Mouse (Mus musculus): ENCODE measurements around the gene Plagl2. TPM values are rescaled to one million over a fixed set of nuclear protein-coding genes. Genes with fewer than 3 reads are reported as not detected.

Gene Plagl2
- polyA plus RNA-seq, 1 experiment from 2014 or later = 29.0 TPM

DNA sequence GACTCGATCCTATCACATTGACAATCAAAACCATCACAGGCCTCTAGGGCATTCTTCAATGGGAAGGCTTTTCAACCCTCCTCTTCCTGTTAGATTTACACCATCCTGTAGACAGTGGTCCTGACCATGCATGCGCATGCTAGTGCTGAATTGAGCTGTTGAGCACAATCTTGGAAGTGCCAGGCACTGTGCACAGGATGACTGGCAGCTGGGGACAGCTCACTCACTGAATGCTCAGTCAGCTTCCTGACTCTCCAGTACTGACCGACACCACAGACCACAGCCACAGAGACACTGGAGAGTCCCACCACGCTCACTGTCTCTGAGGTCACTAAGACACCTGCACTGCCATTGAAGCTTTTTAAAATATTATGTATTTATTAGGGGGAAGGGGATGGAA lies 25.8 kb downstream of the Plagl2 start:
- H3K36me3 ChIP-seq (ENCODE audit: control insufficient read depth, insufficient read depth, low read length) = no peaks in the 10 kb centered on the region
- no peak overlapping the region for H3K9ac ChIP-seq (replicated peaks; ENCODE audit: low read depth, low read length)
- H3K27ac ChIP-seq (ENCODE audit: low read length) = no peak overlapping the region
- no peaks in the 10 kb centered on the region for H3K27me3 ChIP-seq (ENCODE audit: control insufficient read depth, insufficient read depth, low read length)
- no peak overlapping the region for H3K4me2 ChIP-seq (replicated peaks; ENCODE audit: low read depth, low read length)
- no peaks in the 10 kb centered on the region for H3K9me3 ChIP-seq (ENCODE audit: control insufficient read depth, low read depth, low read length)
- no peak overlapping the region for H3K4me3 ChIP-seq (ENCODE audit: low read depth, low read length)
- WGBS = 83% methylated on average over 4 of the region's 4 CpGs
- no peaks in the 10 kb centered on the region for H3K4me1 ChIP-seq (ENCODE audit: control insufficient read depth, insufficient read depth, low read length)
- ATAC-seq (ENCODE audit: insufficient number of reproducible peaks, insufficient read depth, low FRiP score, low read depth) = no peak

DNA sequence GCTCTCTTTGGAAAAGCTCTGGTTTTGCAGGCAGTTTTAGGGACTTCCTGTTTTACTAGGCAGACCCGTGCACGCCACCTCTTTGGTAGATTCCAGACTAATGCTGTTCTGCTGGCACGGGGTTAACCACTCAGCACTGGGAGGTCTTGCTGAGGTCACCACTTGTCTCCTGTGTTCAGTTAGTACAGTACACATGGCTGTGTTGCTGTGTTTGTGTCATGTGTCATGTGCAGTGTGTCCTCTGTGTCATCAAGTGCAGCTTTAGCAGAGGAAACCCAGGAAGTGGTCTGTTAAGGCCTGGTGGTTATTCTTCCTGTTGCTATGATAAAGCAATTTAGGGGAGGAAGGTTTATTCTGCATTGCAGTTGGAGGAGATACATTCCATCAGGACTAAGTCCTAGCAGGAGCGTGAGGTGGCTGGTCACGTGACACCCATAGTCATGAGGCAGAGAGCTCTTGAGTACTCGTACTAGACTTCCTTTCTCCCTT lies 26.4 kb downstream of the Plagl2 start:
- Histone ChIP-seq H3K27ac (ENCODE audit: low read length) (no peak overlapping the region), H3K27me3 (ENCODE audit: control insufficient read depth, insufficient read depth, low read length) (no peaks in the 10 kb centered on the region), H3K4me2 (replicated peaks; ENCODE audit: low read depth, low read length) (no peak overlapping the region), H3K4me3 (ENCODE audit: low read depth, low read length) (no peak overlapping the region), H3K9ac (replicated peaks; ENCODE audit: low read depth, low read length) (no peak overlapping the region), H3K36me3 (ENCODE audit: control insufficient read depth, insufficient read depth, low read length) (peaks cover 2% of the 10 kb centered on the region), H3K4me1 (ENCODE audit: control insufficient read depth, insufficient read depth, low read length) (no peaks in the 10 kb centered on the region), H3K9me3 (ENCODE audit: control insufficient read depth, low read depth, low read length) (no peaks in the 10 kb centered on the region)
- ATAC-seq (ENCODE audit: insufficient number of reproducible peaks, insufficient read depth, low FRiP score, low read depth) = no peak
- 59% methylated on average over 6 of the region's 6 CpGs for WGBS

- no peaks in the 10 kb centered on the region for H3K4me1 ChIP-seq (ENCODE audit: control insufficient read depth, insufficient read depth, low read length)
- no peaks in the 10 kb centered on the region for H3K9me3 ChIP-seq (ENCODE audit: control insufficient read depth, low read depth, low read length)
- WGBS = 81% methylated on average over 4 of the region's 4 CpGs
- H3K9ac ChIP-seq (replicated peaks; ENCODE audit: low read depth, low read length) = no peak overlapping the region
- H3K27ac ChIP-seq (ENCODE audit: low read length) = no peak overlapping the region
- no peak for ATAC-seq (ENCODE audit: insufficient number of reproducible peaks, insufficient read depth, low FRiP score, low read depth)
- H3K4me2 ChIP-seq (replicated peaks; ENCODE audit: low read depth, low read length) = no peak overlapping the region
- H3K36me3 ChIP-seq (ENCODE audit: control insufficient read depth, insufficient read depth, low read length) = peaks cover 16% of the 10 kb centered on the region
- H3K4me3 ChIP-seq (ENCODE audit: low read depth, low read length) = no peak overlapping the region
- no peaks in the 10 kb centered on the region for H3K27me3 ChIP-seq (ENCODE audit: control insufficient read depth, insufficient read depth, low read length)
Observed at GRCm38 (mm10) chr2:153213351-153213750, 27.9 kb downstream of the Plagl2 start.

GRCm38 (mm10) chr2:153211451-153211850 lies 29.8 kb downstream of the Plagl2 start:
- H3K4me2 ChIP-seq (replicated peaks; ENCODE audit: low read depth, low read length) = no peak overlapping the region
- no peak overlapping the region for H3K9ac ChIP-seq (replicated peaks; ENCODE audit: low read depth, low read length)
- 91% methylated on average over 5 of the region's 5 CpGs for WGBS
- no peak for ATAC-seq (ENCODE audit: insufficient number of reproducible peaks, insufficient read depth, low FRiP score, low read depth)
- H3K27me3 ChIP-seq (ENCODE audit: control insufficient read depth, insufficient read depth, low read length) = no peaks in the 10 kb centered on the region
- no peaks in the 10 kb centered on the region for H3K4me1 ChIP-seq (ENCODE audit: control insufficient read depth, insufficient read depth, low read length)
- H3K36me3 ChIP-seq (ENCODE audit: control insufficient read depth, insufficient read depth, low read length) = peaks cover 29% of the 10 kb centered on the region
- H3K9me3 ChIP-seq (ENCODE audit: control insufficient read depth, low read depth, low read length) = no peaks in the 10 kb centered on the region
- H3K4me3 ChIP-seq (ENCODE audit: low read depth, low read length) = no peak overlapping the region
- H3K27ac ChIP-seq (ENCODE audit: low read length) = no peak overlapping the region

GRCm38 (mm10) chr2:153209286-153209685 lies 31.9 kb downstream of the Plagl2 start:
- H3K36me3 ChIP-seq (ENCODE audit: control insufficient read depth, insufficient read depth, low read length) = peaks cover 41% of the 10 kb centered on the region
- WGBS = 92% methylated on average over 5 of the region's 5 CpGs
- no peak for ATAC-seq (ENCODE audit: insufficient number of reproducible peaks, insufficient read depth, low FRiP score, low read depth)

GRCm38 (mm10) chr2:153208149-153208548 lies 33.1 kb downstream of the Plagl2 start:
- no peak for ATAC-seq (ENCODE audit: insufficient number of reproducible peaks, insufficient read depth, low FRiP score, low read depth)
- Histone ChIP-seq H3K4me1 (ENCODE audit: control insufficient read depth, insufficient read depth, low read length) (no peaks in the 10 kb centered on the region), H3K27ac (ENCODE audit: low read length) (no peak overlapping the region), H3K4me3 (ENCODE audit: low read depth, low read length) (no peak overlapping the region), H3K9ac (replicated peaks; ENCODE audit: low read depth, low read length) (no peak overlapping the region), H3K4me2 (replicated peaks; ENCODE audit: low read depth, low read length) (no peak overlapping the region), H3K36me3 (ENCODE audit: control insufficient read depth, insufficient read depth, low read length) (peaks cover 50% of the 10 kb centered on the region), H3K9me3 (ENCODE audit: control insufficient read depth, low read depth, low read length) (no peaks in the 10 kb centered on the region), H3K27me3 (ENCODE audit: control insufficient read depth, insufficient read depth, low read length) (no peaks in the 10 kb centered on the region)
- WGBS = 98% methylated on average over 2 of the region's 2 CpGs

More at GRCm38 (mm10) chr2:153209286-153209685, 31.9 kb downstream of the Plagl2 start:
- H3K27me3 ChIP-seq (ENCODE audit: control insufficient read depth, insufficient read depth, low read length) = no peaks in the 10 kb centered on the region
- H3K4me1 ChIP-seq (ENCODE audit: control insufficient read depth, insufficient read depth, low read length) = no peaks in the 10 kb centered on the region
- H3K9ac ChIP-seq (replicated peaks; ENCODE audit: low read depth, low read length) = no peak overlapping the region
- H3K9me3 ChIP-seq (ENCODE audit: control insufficient read depth, low read depth, low read length) = no peaks in the 10 kb centered on the region
- no peak overlapping the region for H3K4me3 ChIP-seq (ENCODE audit: low read depth, low read length)
- H3K4me2 ChIP-seq (replicated peaks; ENCODE audit: low read depth, low read length) = no peak overlapping the region
- no peak overlapping the region for H3K27ac ChIP-seq (ENCODE audit: low read length)

- Histone ChIP-seq H3K36me3 (ENCODE audit: control insufficient read depth, insufficient read depth, low read length) (peaks cover 54% of the 10 kb centered on the region), H3K9ac (replicated peaks; ENCODE audit: low read depth, low read length) (no peak overlapping the region), H3K4me3 (ENCODE audit: low read depth, low read length) (no peak overlapping the region), H3K27ac (ENCODE audit: low read length) (no peak overlapping the region), H3K9me3 (ENCODE audit: control insufficient read depth, low read depth, low read length) (no peaks in the 10 kb centered on the region), H3K4me2 (replicated peaks; ENCODE audit: low read depth, low read length) (no peak overlapping the region), H3K4me1 (ENCODE audit: control insufficient read depth, insufficient read depth, low read length) (no peaks in the 10 kb centered on the region), H3K27me3 (ENCODE audit: control insufficient read depth, insufficient read depth, low read length) (no peaks in the 10 kb centered on the region)
- ATAC-seq (ENCODE audit: insufficient number of reproducible peaks, insufficient read depth, low FRiP score, low read depth) = no peak
- WGBS = 88% methylated on average over 1 of the region's 1 CpGs
Observed at GRCm38 (mm10) chr2:153202766-153203165, 38.5 kb downstream of the Plagl2 start.

DNA sequence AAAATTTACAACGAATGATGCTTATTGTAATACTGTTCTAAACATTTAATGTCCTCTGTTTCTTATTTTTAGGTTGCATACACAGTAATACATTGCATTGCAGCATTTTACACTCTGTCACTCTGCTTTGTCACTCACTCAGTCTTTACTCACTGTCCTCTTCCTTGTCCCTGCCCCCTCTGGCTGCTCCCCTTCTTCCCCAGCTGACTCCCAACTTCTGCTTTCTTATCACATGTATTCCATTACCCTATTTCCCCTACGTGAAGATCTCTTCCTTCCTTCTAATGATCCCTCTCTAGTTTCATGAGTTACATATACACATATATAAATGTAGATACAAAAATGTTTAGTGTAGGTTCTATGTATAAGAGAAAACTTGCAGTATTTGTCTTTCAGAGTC lies 42.1 kb downstream of the Plagl2 start:
- ATAC-seq (ENCODE audit: insufficient number of reproducible peaks, insufficient read depth, low FRiP score, low read depth) = no peak
- peaks cover 59% of the 10 kb centered on the region for H3K36me3 ChIP-seq (ENCODE audit: control insufficient read depth, insufficient read depth, low read length)
- WGBS = 87% methylated on average over 2 of the region's 2 CpGs

GRCm38 (mm10) chr2:153198485-153198884 lies 42.7 kb downstream of the Plagl2 start:
- Histone ChIP-seq H3K9me3 (ENCODE audit: control insufficient read depth, low read depth, low read length) (no peaks in the 10 kb centered on the region), H3K4me3 (ENCODE audit: low read depth, low read length) (no peak overlapping the region), H3K9ac (replicated peaks; ENCODE audit: low read depth, low read length) (no peak overlapping the region), H3K27ac (ENCODE audit: low read length) (no peak overlapping the region), H3K4me1 (ENCODE audit: control insufficient read depth, insufficient read depth, low read length) (no peaks in the 10 kb centered on the region), H3K27me3 (ENCODE audit: control insufficient read depth, insufficient read depth, low read length) (no peaks in the 10 kb centered on the region), H3K36me3 (ENCODE audit: control insufficient read depth, insufficient read depth, low read length) (peaks cover 58% of the 10 kb centered on the region), H3K4me2 (replicated peaks; ENCODE audit: low read depth, low read length) (no peak overlapping the region)
- 67% methylated on average over 5 of the region's 5 CpGs for WGBS
- no peak for ATAC-seq (ENCODE audit: insufficient number of reproducible peaks, insufficient read depth, low FRiP score, low read depth)

More for the DNA sequence above, 42.1 kb downstream of the Plagl2 start:
- Histone ChIP-seq H3K9me3 (ENCODE audit: control insufficient read depth, low read depth, low read length) (no peaks in the 10 kb centered on the region), H3K9ac (replicated peaks; ENCODE audit: low read depth, low read length) (no peak overlapping the region), H3K4me2 (replicated peaks; ENCODE audit: low read depth, low read length) (no peak overlapping the region), H3K4me1 (ENCODE audit: control insufficient read depth, insufficient read depth, low read length) (no peaks in the 10 kb centered on the region), H3K4me3 (ENCODE audit: low read depth, low read length) (no peak overlapping the region), H3K27ac (ENCODE audit: low read length) (no peak overlapping the region), H3K27me3 (ENCODE audit: control insufficient read depth, insufficient read depth, low read length) (no peaks in the 10 kb centered on the region)
